Mouse (Mus musculus) 3T3-L1 (cell line): ENCODE data around the gene Klhdc4.

Experiments used
- DNase-seq: peaks from one replicate; pipeline ENCODE4 v3.0.0-alpha.2; 2015; ENCODE audit warnings: low read depth, low spot score

Klhdc4 gene

DNA sequence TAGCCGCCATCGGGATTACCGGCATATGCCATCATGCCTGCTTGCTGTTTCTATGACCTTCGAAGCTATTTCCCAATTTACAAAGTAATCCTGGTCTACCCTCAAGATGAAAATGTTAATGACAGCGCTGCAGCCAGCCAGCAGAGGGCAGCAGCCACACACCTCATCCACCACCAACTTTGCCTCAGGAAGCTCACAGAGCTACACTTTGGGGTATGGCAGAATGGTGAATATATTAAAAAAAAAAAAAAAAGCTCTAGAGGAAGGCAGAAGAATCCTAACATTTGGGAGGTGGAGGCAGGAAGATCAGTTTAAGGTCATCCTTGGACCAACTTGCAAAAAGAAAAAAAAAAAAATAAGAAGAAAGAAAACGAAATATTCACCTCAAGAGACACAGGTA lies 20.6 kb upstream of the Klhdc4 start:
- peak; percentile 93 for DNase-seq

GRCm38 (mm10) chr8:121849303-121849702 lies 19.9 kb upstream of the Klhdc4 start:
- DNase-seq: no peak

DNA sequence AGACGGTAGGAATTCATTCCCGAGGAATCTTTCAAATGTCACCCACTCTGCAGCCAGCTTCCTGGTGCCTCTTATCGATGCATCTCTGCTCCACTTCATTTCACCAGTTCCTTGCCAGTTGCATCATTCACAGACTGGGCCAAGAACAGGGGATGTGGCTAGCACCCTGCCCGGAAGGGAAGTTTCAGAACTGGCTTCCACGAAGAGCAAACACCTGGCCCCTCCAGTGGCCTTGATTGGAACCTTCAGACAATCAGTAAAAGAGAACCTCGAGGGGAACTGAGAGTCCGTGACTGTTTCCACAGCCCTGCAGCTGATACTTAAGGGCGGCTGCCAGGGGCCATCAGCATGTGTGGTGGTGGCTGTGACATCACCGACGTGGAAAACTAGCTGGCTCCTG lies 19.1 kb upstream of the Klhdc4 start:
- peak; percentile 84 for DNase-seq

DNA sequence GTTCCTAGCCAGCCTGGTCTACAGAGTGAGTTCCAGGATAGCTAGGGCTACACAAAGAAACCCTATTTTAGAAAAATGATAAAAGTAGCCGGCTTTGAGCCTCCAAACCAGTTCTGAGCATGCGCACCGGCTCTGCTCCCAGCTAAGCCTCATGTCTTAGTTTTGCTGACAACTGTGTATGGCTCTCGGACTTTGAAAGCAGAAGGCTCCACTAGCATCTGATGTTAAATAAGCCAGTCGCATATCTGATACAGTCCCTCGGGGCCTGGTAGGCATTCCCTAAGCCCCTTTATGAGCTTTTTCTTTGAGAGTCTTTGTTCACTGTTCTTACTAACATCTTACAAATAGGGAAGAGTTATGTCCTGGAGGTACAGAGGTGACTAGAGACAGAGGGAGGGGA lies 18.6 kb upstream of the Klhdc4 start:
- DNase-seq: peak; percentile 28

- no peak for DNase-seq
Observed at GRCm38 (mm10) chr8:121847261-121847822, 18.0 kb upstream of the Klhdc4 start.

DNA sequence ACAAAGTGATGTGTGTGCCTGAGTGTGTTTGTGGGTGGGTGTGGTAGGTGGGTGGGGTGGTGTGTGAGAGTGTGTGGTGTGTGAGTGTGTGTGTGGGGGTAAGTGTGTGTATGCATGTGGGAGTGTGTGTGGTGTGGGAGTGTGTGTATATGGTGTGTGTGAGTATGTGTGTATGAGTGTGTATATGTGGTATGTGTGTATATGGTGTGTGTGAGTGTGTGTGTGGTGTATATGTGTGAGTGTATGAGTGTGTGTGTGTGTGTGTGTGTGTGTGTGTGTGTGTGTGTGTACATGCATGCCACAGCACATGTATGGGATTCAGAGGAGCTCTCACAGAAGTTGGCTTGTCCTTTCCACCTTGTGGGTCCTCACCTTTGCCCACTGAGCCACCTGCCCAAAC lies 17.4 kb upstream of the Klhdc4 start:
- no peak for DNase-seq

DNA sequence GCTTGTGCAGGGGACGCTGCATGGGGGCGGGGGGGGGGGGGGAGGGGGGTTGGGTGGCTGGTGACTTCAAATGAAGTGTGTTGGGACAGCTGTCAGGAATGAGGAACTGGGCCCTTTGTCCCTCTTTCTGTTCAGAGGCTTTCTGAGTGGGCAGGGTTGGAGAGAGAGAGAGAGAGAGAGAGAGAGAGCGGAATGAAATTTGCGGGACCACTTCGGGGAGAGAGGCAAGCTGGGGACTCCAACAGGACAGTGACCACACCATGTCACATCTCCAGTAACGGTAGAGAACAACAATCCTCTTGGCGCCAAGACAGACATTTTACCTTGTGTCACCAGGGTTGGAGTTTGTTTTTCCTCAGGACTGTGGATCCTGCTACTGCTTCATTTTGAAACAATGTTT lies 15.4 kb upstream of the Klhdc4 start:
- DNase-seq: no peak

DNA sequence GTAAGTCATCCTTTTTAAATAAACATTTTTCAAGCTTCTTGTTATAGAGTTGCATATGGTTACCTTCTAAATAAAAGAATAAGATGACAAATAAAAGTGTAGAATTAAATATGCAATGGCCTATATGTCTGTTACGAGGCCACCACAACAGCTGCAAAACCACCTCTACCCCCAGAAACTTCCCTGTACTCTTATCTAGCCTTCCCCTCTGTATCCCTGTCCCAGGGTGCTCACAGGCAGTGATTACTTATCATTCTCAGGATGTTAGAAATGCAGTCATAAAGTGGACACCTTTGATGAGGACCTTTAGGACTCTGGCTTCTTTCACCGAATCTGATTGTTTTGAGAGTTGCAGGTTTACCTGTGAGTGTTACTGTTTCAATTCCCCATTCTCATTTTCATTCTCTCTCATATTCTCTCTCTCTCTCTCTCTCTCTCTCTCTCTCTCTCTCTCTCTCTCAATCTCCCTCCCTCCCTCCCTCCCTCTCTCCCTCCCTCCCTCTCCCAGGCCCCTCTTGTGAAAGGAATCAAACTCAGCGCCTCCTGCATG lies 13.9 kb upstream of the Klhdc4 start:
- no peak for DNase-seq

- DNase-seq: no peak
Observed at GRCm38 (mm10) chr8:121842064-121842955, 12.9 kb upstream of the Klhdc4 start.

DNA sequence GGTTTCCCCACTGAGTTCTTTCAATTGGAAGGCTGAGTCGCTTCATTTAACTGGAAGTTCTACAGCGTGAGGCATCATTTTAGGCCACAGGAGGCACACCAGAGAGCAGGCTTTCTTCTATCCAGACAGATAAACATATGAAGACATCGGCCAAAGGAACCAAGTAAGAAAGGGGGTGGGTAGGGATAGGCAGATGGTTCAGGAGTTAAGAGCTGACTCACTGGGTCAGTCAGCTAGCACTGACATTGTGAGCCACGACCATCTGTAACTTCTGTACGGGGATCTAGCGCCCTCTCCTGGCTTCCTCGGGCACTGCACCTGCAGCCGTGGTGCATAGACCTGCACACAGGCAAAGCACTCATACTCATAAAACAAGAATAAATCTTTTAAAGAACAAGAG lies 11.9 kb upstream of the Klhdc4 start:
- DNase-seq: peak; percentile 90

- DNase-seq: peak; percentile 88
Observed at GRCm38 (mm10) chr8:121832503-121832902, 3.1 kb upstream of the Klhdc4 start.

GRCm38 (mm10) chr8:121832061-121832460 lies 2.7 kb upstream of the Klhdc4 start:
- no peak for DNase-seq

- DNase-seq: no peak
Observed at GRCm38 (mm10) chr8:121829777-121830362, 501 bp upstream of the Klhdc4 start.

- no peak for DNase-seq
Observed at GRCm38 (mm10) chr8:121828376-121829023, 869 bp downstream of the Klhdc4 start.

DNA sequence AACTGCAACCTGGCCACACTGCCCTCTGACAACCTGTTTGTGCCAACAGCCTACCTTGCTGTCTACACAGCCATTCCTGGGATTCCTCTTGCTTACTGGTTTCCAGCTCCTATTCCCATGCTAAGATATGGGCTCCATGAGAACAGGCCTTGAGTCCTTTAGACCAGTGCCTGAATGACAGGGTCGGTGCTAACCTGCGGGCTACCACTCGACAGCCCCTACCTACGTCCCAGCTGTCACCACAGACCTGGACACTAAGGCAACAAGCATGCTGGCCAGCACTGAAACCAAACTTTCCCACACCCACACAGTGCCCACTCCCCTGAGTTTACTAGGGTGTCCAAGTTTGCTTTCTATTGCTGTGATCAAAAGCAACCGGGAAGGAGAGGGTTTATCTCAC lies 1.6 kb downstream of the Klhdc4 start:
- DNase-seq: no peak

GRCm38 (mm10) chr8:121821770-121822169 lies 7.6 kb downstream of the Klhdc4 start:
- no peak for DNase-seq

- no peak for DNase-seq
Observed at GRCm38 (mm10) chr8:121821320-121821719, 8.0 kb downstream of the Klhdc4 start.

DNA sequence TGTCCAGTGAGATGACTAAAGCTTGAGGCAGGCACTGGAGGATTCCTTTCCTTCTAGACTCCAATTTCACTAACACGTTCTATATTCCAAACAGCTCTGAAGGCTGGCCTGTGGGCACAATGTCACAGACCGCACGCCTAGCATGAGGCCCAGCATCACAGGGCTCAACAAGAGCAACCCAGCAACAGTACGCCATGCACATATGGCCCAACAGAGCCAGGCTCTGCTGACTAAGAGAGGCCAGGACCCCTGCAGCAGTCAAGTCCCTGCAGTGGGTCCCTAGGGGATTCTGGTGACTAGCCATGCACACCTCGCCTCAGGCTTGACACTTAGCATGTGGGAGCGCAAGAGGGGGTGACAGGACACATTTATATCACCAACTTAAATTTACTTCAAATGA lies 8.5 kb downstream of the Klhdc4 start:
- DNase-seq: no peak

DNA sequence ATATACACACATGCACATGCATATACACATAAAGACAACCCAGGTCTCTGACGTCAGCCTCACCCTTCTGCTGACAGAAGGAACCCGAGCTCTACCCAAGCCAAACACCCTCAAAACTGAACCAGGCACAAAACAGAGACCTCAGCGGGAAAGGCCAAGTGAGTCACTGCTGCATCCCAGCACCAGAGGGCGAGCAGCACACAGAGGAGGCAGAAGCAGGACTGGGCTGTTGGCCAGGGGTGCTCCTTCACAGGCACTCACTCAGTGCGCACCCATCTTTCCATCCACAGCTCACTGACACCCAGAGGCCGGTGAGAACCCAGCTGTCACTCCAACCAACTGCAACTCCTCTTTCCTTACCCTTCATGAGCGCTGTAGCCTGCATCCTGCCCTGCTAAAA lies 11.1 kb downstream of the Klhdc4 start:
- peak; percentile 45 for DNase-seq

DNA sequence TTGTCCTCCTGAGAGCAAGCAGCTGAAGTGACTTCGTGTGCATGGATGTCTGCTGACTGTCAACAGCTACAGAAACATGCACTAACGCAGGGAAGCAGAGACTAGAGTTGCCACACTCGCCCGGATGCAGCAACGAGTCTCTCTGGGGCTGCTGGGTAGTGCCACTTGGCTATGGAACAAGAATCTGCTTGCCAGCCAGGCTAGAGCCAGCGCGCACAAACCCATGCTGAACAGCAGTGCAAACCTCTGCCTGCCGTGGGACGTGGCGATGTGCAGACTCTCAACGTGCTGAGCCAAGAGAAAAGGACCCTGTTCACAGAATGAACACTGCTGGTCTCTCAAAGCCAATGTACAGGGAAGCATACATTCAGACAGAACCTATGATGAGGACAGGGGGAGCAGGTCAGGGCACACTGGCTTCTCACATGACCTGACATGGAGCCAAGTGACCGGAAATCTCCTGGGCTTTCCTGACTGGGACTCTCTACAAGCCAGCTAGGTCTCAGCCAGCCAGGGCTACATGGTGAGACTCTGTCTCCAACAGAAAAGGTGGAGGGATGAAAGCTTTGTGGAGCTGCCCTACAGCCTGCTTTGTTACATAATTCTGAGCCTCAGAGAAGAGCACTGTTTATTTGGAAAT lies 17.3 kb downstream of the Klhdc4 start:
- DNase-seq: no peak

DNA sequence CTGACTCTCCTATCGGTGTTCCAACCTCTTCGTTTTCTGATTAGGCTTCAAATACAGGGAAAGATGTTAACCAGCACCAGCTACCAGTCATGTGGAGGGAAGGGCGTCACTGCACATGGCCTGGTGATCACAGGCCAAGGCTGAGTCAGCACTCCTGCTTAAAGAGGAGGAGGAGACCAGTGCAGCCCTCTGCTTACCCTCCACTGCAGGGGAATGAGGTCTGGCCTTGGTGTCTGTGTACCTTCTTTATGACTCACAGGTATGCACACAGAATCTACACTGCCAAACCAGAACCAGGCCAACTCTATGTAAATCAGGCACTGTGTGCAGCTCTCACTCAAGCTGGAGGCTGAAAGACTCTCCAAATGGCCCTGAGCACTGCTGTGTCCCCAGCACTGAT lies 17.9 kb downstream of the Klhdc4 start:
- no peak for DNase-seq
